Mouse (Mus musculus) T-helper 17 cell (primary cell): ENCODE results near the gene Lrrc61.
"Not testable (repeated sequence)": the region's sequence is repeated elsewhere in the genome, so short reads cannot be mapped to it uniquely, and the experiment has no call there.

Source experiments
- in situ Hi-C, 2 experiments: fragments of 300-600 bp; cut with MboI, MseI; formaldehyde crosslinking; loops; 1 replicate in 1 of 2; 2 replicates in 1 of 2; pipeline ENCODE4 v1.15.1; 2025; ENCODE audit warnings: high pct_unique_total_duplicates in 2 of 2

Lrrc61 gene

DNA sequence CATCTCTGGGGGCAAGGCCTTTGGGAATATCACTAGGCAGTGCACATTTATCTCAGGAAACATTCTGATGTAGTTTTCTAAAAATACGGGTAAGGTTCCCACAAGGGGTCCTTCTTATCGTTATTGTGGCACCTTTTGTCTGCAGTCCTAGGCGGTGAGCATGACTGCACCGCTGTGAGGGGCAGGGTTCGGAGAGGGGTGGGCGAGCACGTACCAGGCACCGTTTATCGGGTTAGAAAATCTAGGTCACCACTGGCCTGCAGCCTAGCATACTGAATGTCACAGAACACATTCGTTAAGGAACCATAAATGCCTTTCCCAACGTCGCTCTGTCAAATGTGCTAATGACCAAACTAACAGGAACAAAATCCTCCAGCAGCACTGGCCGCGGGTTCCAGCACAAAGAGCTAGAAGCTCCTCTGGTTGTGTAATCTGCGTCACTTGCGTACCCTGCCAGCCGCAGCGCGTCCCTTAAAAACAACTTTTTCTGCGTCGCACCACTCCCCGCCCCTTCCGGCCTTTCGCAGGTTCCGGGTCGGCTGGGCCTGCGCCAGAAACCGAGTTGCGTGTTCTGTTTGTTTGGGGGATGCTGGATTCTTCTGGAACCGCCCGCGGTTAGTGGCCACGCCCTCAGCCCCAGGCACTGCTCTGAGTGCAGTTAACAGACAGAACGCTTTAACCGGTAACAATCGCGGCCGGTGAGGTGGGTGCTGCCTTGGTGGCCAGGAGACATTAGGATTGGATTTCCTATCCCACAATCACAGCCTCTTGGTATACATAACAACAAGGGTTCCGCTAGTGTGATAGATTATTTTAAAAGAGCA, at the start of gene Lrrc61:
TSS of gene Lrrc61 (plus strand) at position 517 of the 824 bp plus-strand sequence.
- in situ Hi-C loops = loop anchor here in 1 of 2 experiments (5.0 kb wide), 1 partner anchor 48 kb away; the partner anchor contains the start of gene Zfp775

DNA sequence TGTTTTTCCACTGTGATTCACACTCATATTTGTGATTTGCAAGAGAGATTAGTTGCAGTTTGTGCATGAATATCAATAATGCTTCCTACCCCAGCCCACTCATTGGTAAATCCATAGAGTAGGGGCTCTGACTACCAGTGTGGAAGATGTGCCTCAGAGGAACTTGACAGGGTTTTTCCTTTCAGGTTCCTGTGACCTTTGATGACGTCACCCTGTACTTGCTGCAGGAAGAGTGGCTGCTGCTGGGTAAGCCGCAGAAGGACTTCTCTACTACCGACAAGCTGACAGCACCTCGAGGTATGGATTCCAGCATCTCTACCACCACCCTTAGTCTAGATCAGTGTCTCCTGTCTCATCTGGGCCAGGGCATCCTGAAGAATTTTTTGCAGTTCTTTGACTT, 46.5 kb upstream of the Lrrc61 start:
- in situ Hi-C loops = loop anchor here in 1 of 2 experiments (10.0 kb wide), 1 partner anchor 413 kb away; no protein-coding TSS in a partner anchor

DNA sequence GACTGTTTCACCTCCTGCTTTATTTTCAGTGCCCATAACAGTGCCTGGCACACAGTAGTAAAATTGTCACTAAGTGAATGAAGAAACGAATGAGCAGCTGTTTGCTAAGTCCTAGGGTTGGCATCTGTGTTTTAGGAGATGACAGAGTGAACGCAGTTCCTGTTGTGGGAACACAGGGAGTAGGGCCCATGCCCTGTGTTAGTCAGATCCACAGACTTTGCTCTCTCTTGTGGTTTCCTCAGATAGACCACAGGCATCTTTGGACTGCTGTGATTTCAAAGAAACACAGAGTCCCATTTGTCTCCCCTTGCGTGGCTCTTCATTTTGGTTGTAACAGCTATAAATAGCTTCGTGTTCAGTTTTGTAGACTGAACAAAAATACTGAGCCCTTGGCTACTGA, 44.2 kb upstream of the Lrrc61 start:
- in situ Hi-C loops = no loop called here

DNA sequence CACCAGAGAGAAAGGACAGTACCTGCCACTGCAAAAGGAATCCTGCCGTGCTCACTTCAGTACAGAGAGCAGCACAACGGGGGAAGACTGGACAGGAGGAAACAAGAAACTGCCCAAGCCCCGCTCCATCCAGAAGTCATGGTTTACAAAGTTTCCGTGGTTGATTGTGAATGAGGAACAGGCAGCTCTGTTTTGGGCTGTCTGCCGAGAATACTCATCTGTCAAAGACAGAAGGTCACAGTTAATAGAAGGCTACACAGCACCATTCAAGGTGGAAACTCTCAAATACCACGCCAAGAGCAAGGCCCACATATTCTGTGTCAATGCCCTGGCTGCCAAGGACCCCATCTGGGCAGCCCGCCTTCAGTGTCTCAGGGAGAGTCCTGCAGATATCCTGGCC, 42.7 kb upstream of the Lrrc61 start:
- in situ Hi-C loops = no loop called here

DNA sequence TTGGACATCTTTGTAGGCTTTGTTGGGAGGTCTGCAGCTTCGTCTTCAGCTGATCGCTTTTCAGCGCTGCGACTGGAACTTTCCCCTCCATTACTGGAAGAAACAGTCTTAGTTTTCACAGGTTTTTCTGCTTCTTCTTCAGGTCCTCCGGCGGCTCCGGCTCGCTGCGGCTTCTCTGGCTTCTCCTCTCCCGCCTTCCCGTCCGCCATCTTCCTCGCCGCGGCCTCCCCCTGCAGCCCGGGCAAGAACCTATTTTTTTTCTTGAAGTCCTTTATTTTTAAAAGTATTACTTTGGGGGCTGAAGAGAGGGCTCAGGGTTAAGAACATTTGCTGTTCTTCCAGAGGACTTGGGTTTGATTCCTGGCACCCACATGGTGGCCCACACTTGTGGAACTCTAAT, 29.7 kb upstream of the Lrrc61 start:
- in situ Hi-C loops = not testable (repeated sequence)

DNA sequence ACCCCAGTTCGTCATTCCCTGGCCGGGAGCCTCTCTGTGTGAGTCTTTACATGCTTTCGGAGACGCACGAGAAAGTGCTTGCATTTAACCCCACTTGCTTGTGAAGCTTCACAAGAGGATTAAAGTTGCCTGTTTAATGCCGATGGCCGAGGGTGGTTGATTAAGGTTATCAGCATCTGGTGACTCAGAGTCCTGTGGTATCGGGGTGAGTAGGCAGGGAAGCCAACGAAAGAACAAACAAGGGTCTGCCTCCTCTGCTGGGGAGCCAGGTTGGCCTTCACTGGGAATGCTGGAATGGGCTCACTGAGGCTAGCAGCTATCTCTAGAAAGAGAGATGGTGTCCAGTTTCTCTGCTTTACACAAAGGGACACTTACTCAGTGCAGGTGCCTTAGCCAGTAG, 26.7 kb upstream of the Lrrc61 start:
- in situ Hi-C loops = no loop called here

DNA sequence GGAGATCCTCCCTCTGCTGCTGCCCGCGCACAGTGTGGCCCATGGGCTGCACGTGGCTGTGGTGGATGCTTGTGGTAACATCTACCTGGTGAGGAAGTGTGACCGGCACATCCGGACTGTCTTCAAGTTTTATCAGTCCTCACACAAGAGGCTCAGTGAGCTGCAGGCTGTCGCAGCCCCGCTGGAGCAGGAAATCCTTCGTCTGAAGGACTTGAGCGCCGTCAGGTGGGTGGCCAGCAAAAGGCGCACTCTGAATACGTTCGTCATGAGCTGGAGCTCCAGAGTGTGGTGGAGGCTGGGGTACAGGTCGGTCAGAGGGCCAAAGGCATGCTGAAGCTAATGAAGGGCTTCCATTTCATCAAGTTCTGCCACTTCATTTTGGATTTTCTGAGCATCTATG, 25.3 kb upstream of the Lrrc61 start:
- in situ Hi-C loops = no loop called here

DNA sequence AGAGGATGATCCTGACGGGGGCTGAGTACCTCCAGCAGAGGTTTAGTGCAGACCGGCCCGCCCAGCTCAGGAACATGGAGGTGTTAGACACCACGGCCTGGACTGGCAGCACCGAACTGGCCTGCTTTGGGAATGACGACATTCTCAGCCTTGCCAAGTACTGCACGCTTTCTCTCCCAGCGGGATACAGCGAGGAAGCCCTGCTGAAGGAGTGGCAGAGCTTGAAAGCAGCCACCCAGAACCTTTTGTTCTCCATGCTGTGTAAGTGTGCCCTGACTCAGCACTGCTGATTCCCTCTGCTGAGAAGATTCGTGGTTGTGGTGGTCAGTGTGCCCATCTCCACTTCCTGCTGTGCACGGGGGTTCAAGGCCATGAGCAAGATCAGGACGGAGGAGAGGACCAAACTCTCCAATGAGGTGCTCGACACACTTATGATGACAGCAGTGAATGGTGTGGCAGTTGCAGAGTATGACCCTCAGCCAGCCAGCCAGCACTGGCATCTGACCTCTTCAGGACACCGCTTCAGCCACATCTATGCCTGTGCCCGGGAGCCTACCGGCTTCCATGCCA, 24.6 kb upstream of the Lrrc61 start:
- in situ Hi-C loops = no loop called here

DNA sequence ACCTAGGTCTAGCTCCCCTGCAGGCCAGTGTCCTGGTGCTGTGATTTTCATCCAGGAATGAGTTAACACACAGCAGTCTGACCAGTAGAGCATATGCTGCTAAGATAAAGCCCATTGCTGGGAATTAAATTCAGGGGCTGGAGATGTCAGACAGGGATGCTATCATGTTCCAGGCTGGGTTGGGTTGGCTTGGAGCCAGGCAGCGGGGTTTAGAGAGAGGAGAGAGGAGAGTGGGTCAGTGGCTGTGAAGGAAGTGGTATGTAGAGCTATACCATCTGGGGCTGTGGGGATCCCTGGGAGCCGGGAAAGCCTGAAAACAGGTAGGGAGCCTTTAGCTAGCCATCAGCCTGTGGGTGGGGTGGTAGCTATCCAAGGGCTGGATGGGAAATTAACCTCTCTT, 23.7 kb upstream of the Lrrc61 start:
- in situ Hi-C loops = no loop called here

DNA sequence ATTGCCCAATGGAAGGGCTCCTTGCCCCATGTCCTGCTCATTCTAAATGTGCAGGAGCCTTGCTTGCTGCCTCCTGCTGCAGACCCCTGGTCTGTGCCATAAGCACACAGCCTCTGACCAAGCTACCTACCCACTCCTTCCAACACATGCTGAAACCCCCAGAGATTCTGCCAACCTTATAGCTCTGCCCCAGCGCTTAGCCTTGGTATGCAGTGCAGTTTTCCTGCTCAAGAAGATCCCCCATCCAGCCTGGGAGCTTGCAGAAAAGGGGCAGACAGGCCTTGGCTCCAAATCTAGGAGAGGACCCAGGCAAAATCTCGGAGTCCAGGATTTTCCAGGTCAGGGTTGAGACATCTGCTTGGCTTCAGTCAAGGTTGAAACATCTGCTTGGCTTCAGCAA, 21.1 kb upstream of the Lrrc61 start:
- in situ Hi-C loops = no loop called here

DNA sequence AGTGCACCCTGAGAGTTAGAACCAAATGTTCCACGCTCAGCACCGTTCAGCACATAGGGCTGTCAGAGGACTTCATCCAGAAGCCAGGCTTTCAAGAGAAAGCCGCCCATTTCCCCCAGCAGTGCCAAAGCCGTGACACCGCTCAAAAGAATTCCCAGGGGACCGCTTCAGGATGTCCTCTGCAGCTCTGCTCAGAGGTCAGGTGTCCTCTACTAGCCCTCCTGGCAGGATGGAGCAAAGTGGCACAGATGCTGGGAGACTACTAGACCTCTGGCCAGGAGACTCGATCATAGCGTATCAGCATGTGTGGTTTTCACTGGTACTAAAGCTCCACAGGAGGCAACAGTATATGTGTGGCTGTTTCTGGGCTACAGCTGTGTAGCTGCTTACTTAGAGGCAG, 19.7 kb upstream of the Lrrc61 start:
- in situ Hi-C loops = loop anchor here (5.0 kb wide), 2 partner anchors 97 to 102 kb away; no protein-coding TSS in a partner anchor

DNA sequence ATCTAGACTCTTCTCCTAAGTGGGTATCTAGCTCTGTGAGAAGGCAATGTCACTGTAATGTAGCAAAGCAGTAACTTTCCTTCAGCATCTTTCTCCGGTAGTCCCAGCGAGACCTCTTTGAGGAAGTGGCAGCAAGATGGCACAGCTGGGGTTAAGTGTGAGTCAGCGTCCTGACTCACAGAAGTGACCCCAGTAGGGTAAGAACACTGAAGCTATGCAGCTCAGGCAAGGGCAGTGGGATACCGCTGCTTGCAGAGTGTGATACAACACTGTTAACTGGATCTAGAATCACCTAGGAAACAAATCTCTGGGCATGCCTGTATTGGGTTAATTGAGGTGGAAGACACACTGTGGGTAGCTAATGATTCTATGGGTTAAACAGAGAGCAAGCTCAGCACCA, 18.5 kb upstream of the Lrrc61 start:
- in situ Hi-C loops = loop anchor here (5.0 kb wide), 2 partner anchors 96 to 101 kb away; no protein-coding TSS in a partner anchor

DNA sequence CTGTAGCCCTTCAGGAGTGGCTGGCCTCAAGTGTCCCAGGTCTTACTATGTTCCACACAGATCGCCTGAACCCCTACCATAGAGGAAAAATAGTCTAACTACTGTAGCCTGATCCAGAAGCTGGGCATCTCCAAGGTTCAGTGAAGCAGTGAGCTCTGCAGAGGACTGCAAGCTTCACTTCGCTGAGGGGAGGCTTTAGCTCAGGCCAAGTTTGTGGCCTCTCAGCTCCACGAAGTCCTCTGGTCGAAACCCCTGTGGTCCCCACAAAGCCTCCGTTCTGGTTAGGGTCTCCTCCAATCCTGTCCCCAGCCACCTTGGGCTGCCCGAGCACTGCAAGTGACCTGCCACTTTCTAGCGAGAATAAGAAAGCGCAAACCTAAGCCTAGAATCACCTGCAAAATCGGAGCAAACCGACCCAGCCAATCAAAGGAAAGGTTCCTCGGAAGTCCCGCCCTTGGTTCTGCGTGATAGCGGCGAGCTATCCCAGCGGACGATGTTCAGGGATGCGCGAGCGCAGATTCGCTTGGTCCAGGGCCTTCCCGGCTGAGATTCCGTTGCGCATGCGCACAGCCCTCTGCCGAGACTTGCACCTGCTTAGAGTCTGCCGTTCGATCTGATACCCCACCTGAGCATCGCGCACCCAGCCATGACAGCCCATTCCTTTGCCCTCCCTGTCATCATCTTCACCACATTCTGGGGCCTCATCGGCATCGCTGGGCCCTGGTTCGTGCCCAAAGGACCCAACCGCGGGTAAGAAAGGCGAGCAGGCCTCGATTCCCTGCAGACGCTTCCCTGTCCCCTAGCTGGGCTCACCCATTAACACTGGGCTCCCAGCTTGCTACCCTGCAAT, 17.3 kb upstream of the Lrrc61 start, which contains the start of gene Atp6v0e2:
TSS of gene Atp6v0e2 (plus strand) at position 511 of the 850 bp plus-strand sequence.
- in situ Hi-C loops = loop anchor here (5.0 kb wide), 2 partner anchors 95 to 100 kb away; no protein-coding TSS in a partner anchor

DNA sequence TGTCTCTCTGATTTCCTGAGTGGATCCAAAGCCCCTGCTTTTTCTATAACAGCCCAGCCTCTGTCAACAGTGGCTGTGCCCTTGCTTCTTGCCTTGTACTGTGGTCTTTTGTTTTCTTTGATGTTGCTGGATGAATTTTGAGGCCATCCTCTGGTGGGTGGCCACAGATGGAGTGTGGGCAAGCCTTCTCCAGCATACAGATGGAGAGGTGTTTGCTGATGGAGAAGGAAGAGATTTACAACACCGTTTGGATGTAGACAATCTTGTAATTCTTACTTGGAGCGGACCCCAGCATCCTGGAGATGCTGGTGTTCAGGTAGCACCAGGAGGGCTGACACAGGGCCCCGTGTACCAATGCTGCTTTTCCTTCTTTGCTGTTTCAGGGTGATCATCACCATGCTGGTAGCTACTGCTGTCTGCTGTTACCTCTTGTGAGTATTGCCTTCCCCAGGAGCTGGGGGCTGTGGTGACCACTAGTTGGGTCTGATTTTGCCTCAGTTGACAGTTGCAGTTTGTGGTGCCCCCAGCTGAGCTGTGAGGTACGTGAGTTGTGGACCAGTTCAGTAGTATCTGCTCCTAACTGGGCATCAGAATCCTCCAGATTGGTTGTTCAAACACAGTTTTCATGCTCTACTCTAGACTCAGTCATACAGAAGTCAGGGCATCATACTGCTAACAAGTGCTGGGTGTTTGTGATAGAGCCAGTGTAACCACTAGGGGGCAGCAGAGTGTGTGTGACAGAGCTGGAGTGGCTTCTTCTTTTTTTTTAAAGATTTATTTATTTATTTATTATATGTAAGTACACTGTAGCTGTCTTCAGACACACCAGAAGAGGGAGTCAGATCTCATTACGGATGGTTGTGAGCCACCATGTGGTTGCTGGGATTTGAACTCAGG, 15.5 kb upstream of the Lrrc61 start:
- in situ Hi-C loops = loop anchor here (5.0 kb wide), 2 partner anchors 93 to 98 kb away; no protein-coding TSS in a partner anchor

DNA sequence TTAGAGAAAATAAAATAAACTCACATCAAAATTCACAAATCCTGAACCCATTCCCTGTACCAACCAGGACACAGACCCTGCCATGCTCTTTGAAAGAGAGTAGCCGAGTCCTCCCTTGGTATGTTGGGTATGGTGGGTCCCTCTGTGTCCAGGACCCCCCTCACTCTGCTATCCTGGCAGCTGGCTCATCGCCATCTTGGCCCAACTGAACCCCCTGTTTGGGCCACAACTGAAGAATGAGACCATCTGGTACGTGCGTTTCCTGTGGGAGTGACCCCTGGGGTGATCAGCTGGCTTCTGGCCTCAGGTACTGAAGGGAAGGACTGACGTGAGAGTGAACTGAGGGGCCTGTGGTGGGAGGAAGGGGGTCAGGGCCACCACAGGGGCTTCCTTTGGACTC, 14.7 kb upstream of the Lrrc61 start:
- in situ Hi-C loops = loop anchor here (5.0 kb wide), 2 partner anchors 92 to 97 kb away; no protein-coding TSS in a partner anchor

DNA sequence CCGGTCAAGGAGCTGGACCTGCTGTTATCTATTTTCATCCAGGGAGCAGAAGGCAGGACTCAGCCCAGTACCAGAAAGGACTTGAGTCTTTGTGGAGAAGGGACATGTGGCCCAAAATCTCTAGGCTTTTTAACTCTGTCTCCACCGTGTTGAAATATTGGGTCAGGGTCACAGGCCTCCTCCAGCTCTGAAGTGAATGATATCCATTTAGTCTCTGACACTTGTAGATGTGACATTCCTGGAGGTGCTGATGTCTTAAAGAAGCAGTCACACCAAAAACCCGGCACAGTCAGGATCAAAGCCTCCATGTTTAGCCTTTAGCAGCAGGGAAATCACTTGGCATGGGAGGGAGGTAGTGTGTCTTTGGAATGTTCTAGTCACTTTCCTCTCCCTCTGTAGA, 13.9 kb upstream of the Lrrc61 start:
- in situ Hi-C loops = no loop called here

DNA sequence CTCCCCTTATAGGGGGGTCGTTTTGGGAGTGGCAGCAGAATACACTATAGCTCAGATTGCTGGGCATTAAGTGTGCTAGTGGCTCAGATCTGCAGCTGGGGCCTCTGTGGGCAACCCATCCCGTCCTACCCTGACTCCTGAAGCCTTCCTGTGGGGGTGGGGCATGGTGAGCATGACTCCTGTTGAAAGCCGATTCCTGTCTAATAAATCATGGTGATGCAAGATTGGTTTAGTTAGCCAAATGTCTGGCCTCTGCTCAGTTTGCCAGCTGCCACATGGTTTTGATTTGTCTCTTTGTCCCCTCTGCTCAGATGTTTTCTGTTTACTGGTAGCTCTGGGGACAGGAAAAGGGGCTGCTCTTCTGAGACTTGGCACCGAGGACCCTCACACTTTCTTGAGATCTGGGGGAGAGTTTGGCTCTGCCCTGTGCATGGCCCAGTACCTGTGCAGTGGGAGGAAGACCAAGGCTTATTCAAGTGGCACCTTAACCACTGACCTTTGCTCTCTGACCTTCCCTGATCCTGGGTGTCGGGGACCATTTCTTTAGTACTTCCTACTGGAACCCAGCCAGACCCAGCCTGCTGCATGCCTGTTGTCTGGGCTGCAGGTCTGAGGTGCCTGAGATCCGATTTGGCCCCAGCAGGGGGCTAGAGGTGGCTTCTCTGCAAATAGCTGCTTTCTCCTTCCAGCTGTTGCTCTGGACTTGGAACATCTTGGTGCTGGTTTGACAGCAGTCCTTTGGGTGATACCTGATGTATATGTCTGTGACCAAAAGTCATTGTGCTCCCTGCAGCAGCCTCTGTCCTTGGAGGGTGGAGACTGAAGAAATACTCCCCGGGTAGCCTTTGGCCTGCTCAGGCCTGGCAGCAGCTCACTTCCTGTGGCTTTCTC, 12.8 kb upstream of the Lrrc61 start:
- in situ Hi-C loops = no loop called here

DNA sequence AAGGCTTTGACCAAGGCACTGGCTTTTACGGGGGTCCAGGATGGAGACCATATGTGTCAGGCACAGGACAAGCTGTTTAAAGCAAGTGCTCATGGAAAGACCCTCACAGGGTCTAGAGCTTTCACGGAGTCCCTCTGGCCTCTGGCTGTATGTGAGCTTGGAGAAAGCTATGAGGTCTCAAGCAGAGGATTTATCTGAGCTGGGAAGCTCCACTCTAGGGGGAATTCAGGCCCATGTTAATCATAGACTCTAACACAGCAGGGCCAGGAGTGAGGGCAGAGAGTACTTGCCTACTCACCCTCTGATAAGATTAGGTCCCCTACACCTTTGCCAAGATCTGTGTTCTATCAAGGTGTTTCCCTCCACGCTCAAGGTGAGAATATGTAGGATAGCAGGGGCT, 12.0 kb upstream of the Lrrc61 start:
- in situ Hi-C loops = no loop called here

DNA sequence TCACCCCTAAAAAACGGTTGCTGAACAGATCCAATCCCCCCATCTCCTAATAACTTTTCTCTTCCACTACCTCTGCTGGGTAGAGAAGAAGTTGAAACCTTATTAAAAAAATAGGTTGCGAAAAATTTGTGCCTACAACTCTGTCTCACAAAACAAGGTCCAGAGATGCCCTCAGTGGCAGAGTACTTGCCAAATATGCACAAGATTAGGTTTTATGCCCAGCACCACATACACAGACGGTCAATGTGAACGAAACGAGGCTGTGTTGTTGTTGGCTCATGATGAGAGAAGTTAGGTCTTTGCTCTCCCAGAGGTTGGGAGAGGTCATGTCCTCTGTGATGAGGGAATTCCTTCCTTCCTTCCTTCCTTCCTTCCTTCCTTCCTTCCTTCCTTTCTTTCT, 9.3 kb upstream of the Lrrc61 start:
- in situ Hi-C loops = no loop called here

DNA sequence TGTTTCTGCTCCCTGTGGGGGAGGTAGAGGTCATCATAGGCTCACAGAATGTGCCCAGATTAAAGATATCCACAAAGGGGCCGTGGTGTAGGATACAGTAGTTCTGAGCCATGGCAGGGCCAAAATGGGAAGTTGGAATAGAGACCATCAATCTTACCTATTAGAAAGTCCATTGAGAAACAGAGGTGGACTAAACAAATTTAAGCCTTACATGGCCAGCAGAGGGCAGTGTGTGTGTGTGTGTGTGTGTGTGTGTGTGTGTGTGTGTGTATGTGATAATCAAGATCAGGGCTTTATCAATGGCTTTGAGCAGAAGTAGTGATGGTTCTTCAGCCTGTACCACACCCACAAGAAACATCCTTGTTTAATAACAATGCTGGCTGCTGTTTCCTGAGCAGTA, 8.3 kb upstream of the Lrrc61 start:
- in situ Hi-C loops = no loop called here
